Mouse (Mus musculus): Measurements from ENCODE around the gene Mprip. TPM values are rescaled to one million over a fixed set of nuclear protein-coding genes. Genes with fewer than 3 reads are reported as not detected.

The Mprip gene
- total and polyA plus RNA-seq, 2 experiments from 2014 or later, result 35.9 to 135 TPM

DNA sequence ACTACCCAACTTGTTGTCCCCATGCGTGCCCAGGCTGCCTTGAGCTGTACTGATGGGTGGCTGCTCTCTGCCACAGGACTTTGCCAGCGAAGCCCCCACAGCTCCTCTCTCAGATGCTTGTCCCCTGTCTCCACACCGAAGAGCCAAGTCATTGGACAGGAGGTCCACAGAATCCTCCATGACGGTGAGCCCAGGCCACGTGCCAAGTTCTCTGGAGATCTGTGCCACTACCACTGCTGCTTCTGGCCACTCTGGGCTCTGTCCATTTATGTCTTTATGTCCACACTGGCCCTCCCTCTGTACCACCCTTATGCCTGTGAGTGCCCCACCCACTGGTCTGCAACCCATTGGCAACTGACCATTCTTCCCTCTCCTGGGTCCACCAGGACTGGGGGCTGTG is 80.8 kb downstream of the Mprip start:
- Histone ChIP-seq H3K27ac (ENCODE audit: low read depth) (no peak overlapping the region), H3K9me3 (replicated peaks; ENCODE audit: control insufficient read depth, low read length) (no peaks in the 10 kb centered on the region), H3K9ac (replicated peaks; ENCODE audit: low read depth, low read length) (no peak overlapping the region), H3K4me3 (ENCODE audit: low read depth, low read length) (no peak overlapping the region), H3K4me1 (ENCODE audit: control insufficient read depth, insufficient read depth) (no peaks in the 10 kb centered on the region), H3K27me3 (ENCODE audit: control insufficient read depth, insufficient read depth, low read length) (no peaks in the 10 kb centered on the region), H3K4me2 (ENCODE audit: low read depth, low read length) (no peak overlapping the region), H3K36me3 (replicated peaks; ENCODE audit: control insufficient read depth, insufficient read depth, low read length) (peaks cover 94% of the 10 kb centered on the region)
- ATAC-seq (ENCODE audit: insufficient read depth, low read depth), result no peak
- no peak for DNase-seq (ENCODE audit: low spot score)
- 95% methylated on average over 5 of the region's 5 CpGs for WGBS
- TF ChIP-seq CTCF (IDR thresholded peaks at IDR 0.05; ENCODE audit: low read depth), result no peak
- TF ChIP-seq EP300 (IDR thresholded peaks at IDR 0.05; ENCODE audit: low read depth), result no peak

DNA sequence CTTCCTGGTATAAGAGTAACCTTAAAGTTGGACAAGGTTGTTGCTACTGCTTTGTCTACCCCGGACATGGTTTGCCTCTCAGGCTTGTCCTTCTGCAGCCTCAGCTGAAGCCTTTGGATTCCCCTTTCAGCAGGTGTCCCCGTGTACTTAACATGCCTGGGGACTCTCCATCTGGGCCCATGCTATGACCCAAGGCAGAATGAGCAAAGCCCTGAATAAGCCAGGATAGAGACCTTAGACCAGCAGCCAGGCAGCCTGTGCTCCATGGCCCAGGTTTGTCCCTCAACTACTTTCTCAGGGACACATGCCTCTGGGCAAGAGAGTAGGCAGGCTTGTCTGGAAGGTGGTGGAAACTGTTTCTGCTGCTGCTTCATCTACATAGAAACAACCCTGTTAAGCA is 82.2 kb downstream of the Mprip start:
- H3K9ac ChIP-seq (replicated peaks; ENCODE audit: low read depth, low read length), result no peak overlapping the region
- H3K27ac ChIP-seq (ENCODE audit: low read depth), result no peak overlapping the region
- TF ChIP-seq CTCF (IDR thresholded peaks at IDR 0.05; ENCODE audit: low read depth) (no peak), EP300 (IDR thresholded peaks at IDR 0.05; ENCODE audit: low read depth) (no peak)
- H3K27me3 ChIP-seq (ENCODE audit: control insufficient read depth, insufficient read depth, low read length), result no peaks in the 10 kb centered on the region
- H3K9me3 ChIP-seq (replicated peaks; ENCODE audit: control insufficient read depth, low read length), result no peaks in the 10 kb centered on the region
- no peaks in the 10 kb centered on the region for H3K4me1 ChIP-seq (ENCODE audit: control insufficient read depth, insufficient read depth)
- ATAC-seq (ENCODE audit: insufficient read depth, low read depth) (no peak), DNase-seq (ENCODE audit: low spot score) (no peak)
- H3K36me3 ChIP-seq (replicated peaks; ENCODE audit: control insufficient read depth, insufficient read depth, low read length), result peaks cover 85% of the 10 kb centered on the region
- 84% methylated on average over 2 of the region's 2 CpGs for WGBS
- H3K4me2 ChIP-seq (ENCODE audit: low read depth, low read length), result no peak overlapping the region
- H3K4me3 ChIP-seq (ENCODE audit: low read depth, low read length), result no peak overlapping the region

DNA sequence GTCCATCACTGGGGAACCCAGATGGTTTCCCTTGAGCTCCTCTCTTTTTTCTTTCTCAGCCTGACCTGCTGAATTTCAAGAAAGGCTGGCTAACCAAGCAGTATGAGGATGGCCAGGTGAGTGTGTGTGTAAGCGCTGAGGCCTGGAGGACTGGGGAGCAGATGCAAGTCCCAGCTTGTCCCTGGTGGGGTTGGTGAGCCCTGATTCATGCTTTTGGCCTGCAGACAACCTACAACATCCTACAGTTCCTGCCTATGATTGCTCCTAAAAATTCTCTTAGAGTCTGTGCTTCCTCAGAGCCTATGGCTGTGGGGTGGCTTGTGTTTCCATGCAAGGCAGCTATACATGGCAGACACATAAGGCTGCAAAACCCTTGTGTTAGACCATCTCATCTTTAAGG is 82.6 kb downstream of the Mprip start:
- peaks cover 85% of the 10 kb centered on the region for H3K36me3 ChIP-seq (replicated peaks; ENCODE audit: control insufficient read depth, insufficient read depth, low read length)
- no peak overlapping the region for H3K27ac ChIP-seq (ENCODE audit: low read depth)
- no peak overlapping the region for H3K9ac ChIP-seq (replicated peaks; ENCODE audit: low read depth, low read length)
- WGBS, result 94% methylated on average over 1 of the region's 1 CpGs
- no peak overlapping the region for H3K4me3 ChIP-seq (ENCODE audit: low read depth, low read length)
- DNase-seq (ENCODE audit: low spot score), result no peak
- no peak overlapping the region for H3K4me2 ChIP-seq (ENCODE audit: low read depth, low read length)
- ATAC-seq (ENCODE audit: insufficient read depth, low read depth), result no peak
- no peaks in the 10 kb centered on the region for H3K4me1 ChIP-seq (ENCODE audit: control insufficient read depth, insufficient read depth)
- no peak for TF ChIP-seq EP300 (IDR thresholded peaks at IDR 0.05; ENCODE audit: low read depth)
- no peak for TF ChIP-seq CTCF (IDR thresholded peaks at IDR 0.05; ENCODE audit: low read depth)
- no peaks in the 10 kb centered on the region for H3K9me3 ChIP-seq (replicated peaks; ENCODE audit: control insufficient read depth, low read length)
- no peaks in the 10 kb centered on the region for H3K27me3 ChIP-seq (ENCODE audit: control insufficient read depth, insufficient read depth, low read length)

- no peak overlapping the region for H3K27ac ChIP-seq (ENCODE audit: low read depth)
- DNase-seq (ENCODE audit: low spot score), result no peak
- no peaks in the 10 kb centered on the region for H3K9me3 ChIP-seq (replicated peaks; ENCODE audit: control insufficient read depth, low read length)
- no peak for ATAC-seq (ENCODE audit: insufficient read depth, low read depth)
- TF ChIP-seq EP300 (IDR thresholded peaks at IDR 0.05; ENCODE audit: low read depth), result no peak
- H3K4me3 ChIP-seq (ENCODE audit: low read depth, low read length), result no peak overlapping the region
- no peaks in the 10 kb centered on the region for H3K4me1 ChIP-seq (ENCODE audit: control insufficient read depth, insufficient read depth)
- no peaks in the 10 kb centered on the region for H3K27me3 ChIP-seq (ENCODE audit: control insufficient read depth, insufficient read depth, low read length)
- H3K9ac ChIP-seq (replicated peaks; ENCODE audit: low read depth, low read length), result no peak overlapping the region
- no peak overlapping the region for H3K4me2 ChIP-seq (ENCODE audit: low read depth, low read length)
- peaks cover 85% of the 10 kb centered on the region for H3K36me3 ChIP-seq (replicated peaks; ENCODE audit: control insufficient read depth, insufficient read depth, low read length)
- WGBS, result 86% methylated on average over 4 of the region's 4 CpGs
These were observed 83.3 kb downstream of the Mprip start for GRCm38 (mm10) chr11:59744374-59744773.

- no peak for DNase-seq (ENCODE audit: low spot score)
- Histone ChIP-seq H3K4me3 (ENCODE audit: low read depth, low read length) (no peak overlapping the region), H3K27ac (ENCODE audit: low read depth) (no peak overlapping the region), H3K36me3 (replicated peaks; ENCODE audit: control insufficient read depth, insufficient read depth, low read length) (peaks cover 85% of the 10 kb centered on the region), H3K27me3 (ENCODE audit: control insufficient read depth, insufficient read depth, low read length) (no peaks in the 10 kb centered on the region), H3K9me3 (replicated peaks; ENCODE audit: control insufficient read depth, low read length) (no peaks in the 10 kb centered on the region), H3K9ac (replicated peaks; ENCODE audit: low read depth, low read length) (no peak overlapping the region), H3K4me1 (ENCODE audit: control insufficient read depth, insufficient read depth) (no peaks in the 10 kb centered on the region), H3K4me2 (ENCODE audit: low read depth, low read length) (no peak overlapping the region)
- no peak for TF ChIP-seq EP300 (IDR thresholded peaks at IDR 0.05; ENCODE audit: low read depth)
- no peak for TF ChIP-seq CTCF (IDR thresholded peaks at IDR 0.05; ENCODE audit: low read depth)
- WGBS, result 83% methylated on average over 5 of the region's 5 CpGs
- ATAC-seq (ENCODE audit: insufficient read depth, low read depth), result no peak
These were observed 84.7 kb downstream of the Mprip start for GRCm38 (mm10) chr11:59745851-59746250.

- WGBS, result 81% methylated on average over 2 of the region's 2 CpGs
- Histone ChIP-seq H3K9ac (replicated peaks; ENCODE audit: low read depth, low read length) (no peak overlapping the region), H3K4me3 (ENCODE audit: low read depth, low read length) (no peak overlapping the region), H3K27me3 (ENCODE audit: control insufficient read depth, insufficient read depth, low read length) (no peaks in the 10 kb centered on the region), H3K9me3 (replicated peaks; ENCODE audit: control insufficient read depth, low read length) (no peaks in the 10 kb centered on the region), H3K4me1 (ENCODE audit: control insufficient read depth, insufficient read depth) (no peaks in the 10 kb centered on the region), H3K36me3 (replicated peaks; ENCODE audit: control insufficient read depth, insufficient read depth, low read length) (peaks cover 85% of the 10 kb centered on the region), H3K27ac (ENCODE audit: low read depth) (no peak overlapping the region), H3K4me2 (ENCODE audit: low read depth, low read length) (no peak overlapping the region)
- DNase-seq (ENCODE audit: low spot score) (peak; percentile 30), ATAC-seq (ENCODE audit: insufficient read depth, low read depth) (no peak)
- TF ChIP-seq EP300 (IDR thresholded peaks at IDR 0.05; ENCODE audit: low read depth) (no peak), CTCF (IDR thresholded peaks at IDR 0.05; ENCODE audit: low read depth) (peak; percentile 80)
These were observed 85.5 kb downstream of the Mprip start for GRCm38 (mm10) chr11:59746614-59747013.
